Mouse (Mus musculus) layer of hippocampus, adult 9-10 months (tissue): ENCODE results near the gene Psmb4.
"Not testable (repeated sequence)": the region's sequence is repeated elsewhere in the genome, so short reads cannot be mapped to it uniquely, and the experiment has no call there.

Source experiments
- DNase-seq: peaks from one replicate; pipeline ENCODE4 v3.0.0; 2022; ENCODE audit warnings: low spot score

Gene Psmb4

GRCm38 (mm10) chr3:94886316-94887224 lies at the start of gene Psmb4:
Psmb4 (minus strand) TSS chr3:94886961.
- peak; percentile 47 for DNase-seq

- DNase-seq: not testable (repeated sequence)
These were observed 49.4 kb upstream of the Psmb4 start for GRCm38 (mm10) chr3:94936147-94936546.

- not testable (repeated sequence) for DNase-seq
These were observed 48.6 kb upstream of the Psmb4 start for GRCm38 (mm10) chr3:94935332-94935731.

GRCm38 (mm10) chr3:94934564-94934963 lies 47.8 kb upstream of the Psmb4 start:
- DNase-seq: not testable (repeated sequence)

GRCm38 (mm10) chr3:94933604-94934003 lies 46.8 kb upstream of the Psmb4 start:
- not testable (repeated sequence) for DNase-seq

DNA sequence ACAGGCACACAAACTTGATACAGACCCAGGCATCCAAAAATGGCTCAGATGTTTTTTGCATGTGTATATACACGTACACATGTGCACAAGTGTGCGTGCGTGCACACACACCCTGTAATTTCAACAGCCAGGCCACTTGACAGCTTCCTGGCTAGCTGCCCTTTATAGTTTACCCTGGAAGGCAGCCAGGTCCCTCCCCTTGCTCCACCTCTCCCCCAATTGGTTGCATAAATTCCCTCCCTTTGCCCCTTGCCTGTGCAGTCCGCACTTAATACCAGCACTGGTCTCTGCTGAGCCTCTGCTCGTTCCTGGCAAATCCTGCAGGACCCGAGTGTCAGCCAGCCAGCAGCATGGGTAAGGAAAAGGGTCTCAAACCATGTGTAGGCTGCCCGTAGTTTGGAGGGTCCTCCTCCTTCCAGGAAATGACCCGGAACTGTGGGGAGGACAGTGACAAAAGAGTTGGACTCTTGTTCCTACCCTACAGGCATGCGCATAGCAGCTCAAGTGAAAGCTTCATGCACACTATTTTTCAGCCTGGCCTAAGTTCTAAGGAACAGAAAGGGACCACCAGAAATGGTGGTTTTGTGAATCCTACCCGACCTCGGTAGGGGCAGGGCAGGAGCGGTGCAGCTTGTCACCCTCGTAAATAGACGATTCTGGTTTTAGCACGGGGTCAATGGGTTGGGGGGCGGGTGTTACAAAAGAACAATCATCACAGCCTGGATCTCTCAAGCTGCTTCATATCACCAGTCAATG lies 46.2 kb upstream of the Psmb4 start, which contains the start of gene Selenbp1:
Gene Selenbp1 (plus strand): TSS at position 248 of the 756 bp plus-strand sequence.
- DNase-seq: peak; percentile 64

DNA sequence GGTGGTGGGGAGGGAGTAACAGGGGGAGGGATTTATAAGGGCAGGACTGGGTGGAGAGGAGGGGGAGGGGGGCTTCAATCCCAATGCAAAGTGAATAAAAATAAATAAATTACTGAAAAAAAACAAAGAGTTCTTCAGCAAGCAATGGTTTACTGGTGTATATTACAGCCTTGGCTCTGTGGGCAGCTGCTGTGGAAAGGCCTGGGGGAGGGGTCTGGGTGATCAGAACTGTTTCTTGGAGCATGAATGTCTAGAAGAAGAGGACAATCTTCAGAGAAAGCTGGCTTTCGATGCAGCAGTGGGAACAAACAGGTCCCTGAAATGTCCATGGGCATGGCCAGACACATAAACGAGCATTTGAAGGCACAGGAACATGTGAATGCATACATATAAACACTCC lies 45.5 kb upstream of the Psmb4 start:
- DNase-seq: not testable (repeated sequence)

GRCm38 (mm10) chr3:94931427-94932082 lies 44.8 kb upstream of the Psmb4 start:
- not testable (repeated sequence) for DNase-seq

DNA sequence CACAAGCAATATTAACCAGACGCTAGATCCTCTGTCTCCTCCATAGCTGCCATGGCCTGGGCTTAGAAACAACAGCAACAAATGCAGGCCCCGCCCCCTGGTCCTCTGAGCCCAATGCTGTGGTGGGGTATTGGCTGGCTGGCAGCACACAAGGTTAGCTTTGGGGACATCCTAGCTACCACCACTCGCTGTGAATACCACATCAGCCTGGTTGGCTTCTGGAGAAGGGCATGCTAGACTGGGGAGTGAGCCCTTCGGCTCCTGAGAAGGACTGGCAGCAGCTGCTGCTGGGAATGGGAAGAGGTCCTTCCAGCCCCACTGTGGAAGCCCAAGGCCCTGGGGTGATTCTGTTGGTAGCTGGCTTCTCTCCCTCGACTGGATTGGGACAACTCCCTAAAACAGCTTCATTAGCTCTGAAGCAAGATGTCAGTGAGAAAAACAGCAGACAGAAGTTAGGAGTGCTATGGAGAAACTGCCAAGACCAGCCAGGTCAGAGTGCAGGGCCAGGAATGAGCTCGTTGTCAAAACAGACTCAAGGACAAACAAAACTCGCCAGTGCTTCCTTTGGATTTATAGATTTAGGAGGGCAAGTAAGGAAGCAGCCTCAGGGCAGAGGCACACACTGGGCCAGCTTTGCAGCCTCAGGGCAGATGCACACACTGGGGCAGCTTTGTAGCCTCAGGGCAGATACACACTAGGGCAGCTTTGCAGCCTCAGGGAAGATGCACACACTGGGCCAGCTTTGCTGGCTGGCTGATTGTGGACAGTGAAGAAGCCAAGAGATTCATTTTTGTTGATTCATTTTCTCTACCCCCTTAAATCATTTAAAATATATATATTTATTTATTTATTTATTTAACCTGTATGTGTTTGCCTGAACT lies 43.9 kb upstream of the Psmb4 start:
- DNase-seq: not testable (repeated sequence)

DNA sequence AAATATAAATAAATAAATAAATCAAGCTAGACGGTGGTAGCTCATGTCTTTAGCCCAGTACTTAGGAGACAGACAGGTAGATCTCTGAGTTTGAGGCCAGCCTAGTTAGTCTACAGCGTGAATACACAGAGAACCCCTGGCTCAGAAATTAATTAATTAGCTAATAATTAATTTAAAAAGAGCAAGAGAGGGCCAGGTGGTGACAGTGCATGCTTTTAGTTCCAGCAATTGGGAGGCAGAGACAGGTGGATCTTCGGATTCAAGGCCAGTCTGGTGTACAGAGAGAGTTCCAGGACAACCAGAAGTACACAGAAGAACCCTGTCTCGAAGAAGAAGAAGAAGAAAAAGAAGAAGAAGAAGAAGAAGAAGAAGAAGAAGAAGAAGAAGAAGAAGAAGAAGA lies 42.2 kb upstream of the Psmb4 start:
- not testable (repeated sequence) for DNase-seq

DNA sequence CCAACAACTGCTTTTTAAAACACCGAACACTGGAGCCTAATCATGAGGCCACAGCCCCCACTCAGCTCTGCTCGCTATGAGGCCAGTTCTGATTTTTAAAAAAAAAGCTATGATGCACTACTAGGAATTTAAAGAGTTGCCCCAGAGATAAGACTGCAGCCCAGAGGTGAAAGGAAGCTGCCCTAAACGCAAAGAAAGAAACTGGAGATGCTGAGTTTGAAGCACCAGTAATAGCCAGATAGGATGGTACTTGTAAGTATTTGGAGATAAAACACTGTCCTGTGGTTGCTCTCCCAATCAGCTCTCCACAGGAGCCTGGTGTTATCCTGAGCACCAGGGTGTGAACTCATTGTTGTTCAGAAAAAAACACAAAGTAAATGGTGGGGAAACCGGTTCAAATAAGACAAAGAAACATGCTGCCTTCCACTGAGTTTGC lies 39.6 kb upstream of the Psmb4 start:
- not testable (repeated sequence) for DNase-seq

DNA sequence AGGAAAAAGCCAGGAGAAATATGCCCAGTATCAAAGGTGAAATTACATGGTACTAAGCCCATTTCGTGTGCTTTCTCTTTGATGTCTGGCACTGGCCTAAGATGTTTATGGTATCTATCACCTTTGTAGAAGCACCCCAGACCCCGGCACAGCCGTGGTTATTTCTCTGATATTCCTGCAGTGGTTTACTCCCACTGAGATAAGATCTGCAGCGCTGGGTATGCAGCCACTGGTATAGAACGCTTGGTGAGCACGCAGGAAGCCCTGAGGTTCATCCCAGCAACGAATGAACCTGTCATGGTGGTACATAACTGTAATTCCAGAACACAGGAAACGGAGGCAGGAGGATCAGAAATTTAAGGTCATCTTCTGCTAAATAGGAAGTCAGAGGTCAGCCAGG lies 37.9 kb upstream of the Psmb4 start:
- no peak for DNase-seq

- DNase-seq: no peak
These were observed 35.6 kb upstream of the Psmb4 start for GRCm38 (mm10) chr3:94922333-94922732.

- no peak for DNase-seq
These were observed 34.3 kb upstream of the Psmb4 start for GRCm38 (mm10) chr3:94921104-94921503.

DNA sequence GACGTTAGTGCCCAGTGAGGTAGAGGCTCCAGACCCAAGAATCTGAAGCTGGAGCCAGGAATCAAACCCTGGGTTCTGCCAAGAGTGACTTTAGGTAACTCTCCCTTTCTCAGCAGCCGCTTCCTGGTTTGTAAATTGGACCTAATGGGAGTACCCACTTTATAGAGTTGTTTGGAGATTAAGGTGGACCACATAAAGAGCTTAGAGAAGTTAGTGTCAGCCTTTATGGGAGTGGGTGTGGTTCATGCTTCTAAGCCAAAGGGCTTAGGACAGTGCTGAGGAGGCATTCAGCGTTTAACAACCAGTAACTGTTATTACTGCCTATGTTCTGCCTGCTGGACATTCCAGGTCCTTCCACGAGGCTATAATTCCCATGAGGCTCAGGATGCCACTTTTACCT lies 32.1 kb upstream of the Psmb4 start:
- DNase-seq: no peak

GRCm38 (mm10) chr3:94917816-94918361 lies 31.1 kb upstream of the Psmb4 start:
- DNase-seq: no peak

DNA sequence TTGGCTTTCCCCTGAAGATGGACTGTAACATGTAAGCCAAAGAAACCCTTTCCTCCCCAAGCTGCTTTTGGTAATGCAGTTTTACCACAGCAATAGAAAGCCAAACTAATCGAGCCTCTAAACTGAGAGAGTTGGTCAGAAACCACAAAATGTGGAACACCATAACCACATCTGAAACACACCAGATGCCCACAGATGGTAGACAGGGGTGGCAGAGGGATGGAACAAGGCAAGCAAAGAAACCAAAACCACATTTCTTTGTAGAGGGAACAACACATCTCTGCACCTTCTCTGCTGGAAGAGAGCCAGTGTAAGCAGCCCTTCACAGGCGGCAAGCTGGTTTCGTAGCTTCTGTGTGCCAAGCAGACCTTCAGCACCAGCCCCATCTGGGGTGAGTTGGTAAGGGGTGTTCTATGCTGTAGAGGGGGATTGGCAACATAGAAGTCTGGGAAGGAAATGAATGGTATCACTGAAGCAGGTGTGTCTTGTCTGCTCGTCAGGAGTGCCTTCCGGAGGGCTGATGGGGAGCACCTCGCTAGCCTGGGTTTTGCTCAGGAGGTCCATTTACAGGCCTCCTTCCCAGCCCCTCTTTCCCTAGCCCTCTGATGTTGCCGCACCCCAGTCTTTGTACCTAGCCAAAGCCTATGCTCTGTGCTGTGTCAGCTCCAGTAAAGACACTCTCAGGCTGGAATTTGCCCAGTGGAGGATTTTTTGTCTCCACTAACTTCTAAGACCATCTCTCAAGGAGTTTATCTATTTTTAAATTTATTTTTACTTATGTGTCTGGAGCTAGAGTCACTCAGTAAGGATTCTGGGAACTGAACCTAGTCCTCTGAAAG lies 29.4 kb upstream of the Psmb4 start:
- DNase-seq: no peak

DNA sequence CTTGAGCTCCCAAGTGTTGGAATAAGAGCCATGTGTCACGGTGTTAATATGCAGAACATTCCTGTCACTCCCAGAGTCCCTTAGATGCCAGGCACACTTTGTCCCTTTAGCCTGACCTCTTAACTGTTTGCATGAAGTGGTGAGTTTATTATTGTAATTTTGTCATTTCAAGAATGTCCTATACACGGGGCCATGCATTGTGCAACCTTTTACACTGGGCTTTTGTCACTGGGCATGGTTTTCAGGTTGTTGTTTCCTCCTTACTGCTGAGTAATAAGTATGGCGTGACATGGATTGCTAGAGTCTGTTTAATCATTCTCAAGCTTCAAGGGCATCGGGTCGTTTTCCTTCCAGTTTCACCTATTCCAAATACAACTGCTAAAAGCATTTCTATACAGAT lies 27.0 kb upstream of the Psmb4 start:
- no peak for DNase-seq

DNA sequence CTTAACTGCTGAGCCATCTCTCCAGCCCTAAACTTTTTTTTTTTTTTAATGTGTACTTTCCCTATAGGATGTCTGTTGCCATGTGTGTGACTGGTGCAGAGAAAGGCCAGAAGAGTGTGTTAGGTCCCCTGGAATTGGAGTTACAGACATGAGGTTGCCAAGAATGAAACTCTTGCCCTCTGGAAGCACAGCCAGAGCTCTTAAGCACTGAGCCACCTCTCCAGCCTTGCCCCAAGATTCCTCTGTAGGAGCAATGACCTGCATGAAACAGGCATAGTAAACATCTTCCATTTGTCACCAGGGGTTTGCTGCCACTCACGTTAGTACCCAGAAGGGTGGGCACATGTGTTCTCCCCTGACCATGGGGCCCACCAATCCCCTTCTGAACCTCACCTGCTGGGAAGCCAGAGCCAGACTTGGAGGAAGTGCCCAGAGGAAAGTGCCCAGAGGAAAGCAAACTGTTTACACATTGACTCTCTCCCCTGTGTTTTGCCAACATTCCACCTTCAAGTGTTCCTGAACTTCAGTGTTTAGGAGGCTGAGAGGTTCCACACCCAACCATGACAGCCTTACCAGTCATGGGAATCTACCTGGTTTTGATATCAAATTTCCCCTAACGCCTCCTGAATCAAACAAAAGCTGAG lies 24.4 kb upstream of the Psmb4 start:
- no peak for DNase-seq

DNA sequence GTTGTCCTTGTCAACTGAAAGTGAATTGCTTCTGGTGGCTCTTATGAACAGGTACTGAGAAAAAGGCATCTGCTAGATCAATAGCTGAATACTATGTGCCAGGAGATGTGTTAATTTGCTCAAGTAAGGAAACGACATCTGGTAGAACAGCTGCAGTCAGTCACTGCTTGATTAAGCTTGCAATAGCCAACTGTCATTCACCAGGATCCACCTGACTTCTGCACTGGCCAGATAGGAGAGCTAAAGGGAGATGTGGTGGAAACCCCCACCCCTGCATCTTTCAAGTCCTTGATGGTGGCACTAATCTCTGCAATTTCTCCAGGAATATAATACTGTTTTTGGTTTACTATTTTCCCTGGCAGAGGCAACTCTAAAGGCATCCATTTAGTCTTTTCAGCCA lies 19.7 kb upstream of the Psmb4 start:
- no peak for DNase-seq
